Mouse (Mus musculus): ENCODE measurements around the gene Ankle2. TPM values are rescaled to one million over a fixed set of nuclear protein-coding genes. Genes with fewer than 3 reads are reported as not detected.

Ankle2 gene
- total and polyA plus RNA-seq, 3 experiments: 33.2 to 35.7 (median 35.3) TPM

GRCm38 (mm10) chr5:110274846-110275245 lies 44.0 kb downstream of the Ankle2 start:
- TF ChIP-seq CHD1 (IDR thresholded peaks at IDR 0.05; ENCODE audit: low read depth, low read length) (no peak), CTCF (conservative IDR thresholded peaks at IDR 0.05 in 1 of 2, IDR thresholded peaks at IDR 0.05 in 1 of 2; ENCODE audit: low read depth in 2 of 2, low read length in 2 of 2) (no peak), USF1 (IDR thresholded peaks at IDR 0.05; ENCODE audit: low read depth, low read length) (no peak)
- Histone ChIP-seq H3K27ac (ENCODE audit: insufficient read depth, low read depth) (no peak overlapping the region), H3K27me3 (replicated peaks) (no peaks in the 10 kb centered on the region), H3K79me2 (replicated peaks; ENCODE audit: control insufficient read depth, extremely low read depth, insufficient read depth, poor library complexity, severe bottlenecking) (no peaks in the 10 kb centered on the region), H3K9ac (ENCODE audit: insufficient read depth, low read depth) (no peak overlapping the region), H3K9me3 (replicated peaks; ENCODE audit: low read length) (no peaks in the 10 kb centered on the region), H3K4me1 (ENCODE audit: control insufficient read depth in 1 of 2, insufficient read depth in 2 of 2) (peaks cover 0 to 3% of the 10 kb centered on the region in 2 experiments; a peak in 1 of 4 replicates), H3K4me3 (replicated peaks in 1 of 3; ENCODE audit: low read depth in 2 of 3, low read length in 2 of 3, poor library complexity in 1 of 3) (no peak overlapping the region), H3K36me3 (replicated peaks in 1 of 2; ENCODE audit: control insufficient read depth in 1 of 2, insufficient read depth in 1 of 2, low read length in 1 of 2) (peaks cover 0 to 2% of the 10 kb centered on the region in 2 experiments), H3K4me2 (ENCODE audit: insufficient read depth, low read depth, poor library complexity, severe bottlenecking) (no peak overlapping the region)
- DNase-seq (ENCODE audit: extremely low read depth): no peak
- in situ Hi-C loops (cut with MboI; ENCODE audit: low pct_ligation_motif_present, low pct_unique_long_range_greater_than_20kb, low sequenced_read_pairs) (no loop called here), dilution Hi-C loops (cut with MboI; ENCODE audit: extremely low pct_ligation_motif_present, extremely low pct_unique_long_range_greater_than_20kb, low sequenced_read_pairs) (no loop called here)

- TF ChIP-seq ZKSCAN1 (IDR thresholded peaks at IDR 0.05; ENCODE audit: borderline replicate concordance, low read depth, low read length) (no peak), PAX5 (IDR thresholded peaks at IDR 0.05; ENCODE audit: low read length) (no peak), NELFE (IDR thresholded peaks at IDR 0.05; ENCODE audit: low read depth, low read length) (no peak), BHLHE40 (IDR thresholded peaks at IDR 0.05; ENCODE audit: low read depth, low read length) (no peak), ETS1 (conservative IDR thresholded peaks at IDR 0.05; ENCODE audit: low read depth, low read length) (no peak), KAT2A (IDR thresholded peaks at IDR 0.05; ENCODE audit: insufficient replicate concordance, low read length) (no peak)
- H3K79me2 ChIP-seq (replicated peaks; ENCODE audit: control insufficient read depth, extremely low read depth, insufficient read depth, poor library complexity, severe bottlenecking): no peaks in the 10 kb centered on the region
- H3K9ac ChIP-seq (ENCODE audit: insufficient read depth, low read depth): no peak overlapping the region
- in situ Hi-C loops (cut with MboI; ENCODE audit: low pct_ligation_motif_present, low pct_unique_long_range_greater_than_20kb, low sequenced_read_pairs): no loop called here
- H3K36me3 ChIP-seq (replicated peaks in 1 of 2; ENCODE audit: control insufficient read depth in 1 of 2, insufficient read depth in 1 of 2, low read length in 1 of 2): peaks cover 0 to 2% of the 10 kb centered on the region in 2 experiments
- H3K27me3 ChIP-seq (replicated peaks): no peaks in the 10 kb centered on the region
- dilution Hi-C loops (cut with MboI; ENCODE audit: extremely low pct_ligation_motif_present, extremely low pct_unique_long_range_greater_than_20kb, low sequenced_read_pairs): no loop called here
- DNase-seq (ENCODE audit: extremely low read depth): no peak
- no peaks in the 10 kb centered on the region; a peak in 1 of 4 replicates for H3K4me1 ChIP-seq (ENCODE audit: control insufficient read depth in 1 of 2, insufficient read depth in 2 of 2)
- no peaks in the 10 kb centered on the region for H3K9me3 ChIP-seq (replicated peaks; ENCODE audit: low read length)
- no peak overlapping the region for H3K27ac ChIP-seq (ENCODE audit: insufficient read depth, low read depth)
- H3K4me2 ChIP-seq (ENCODE audit: insufficient read depth, low read depth, poor library complexity, severe bottlenecking): no peak overlapping the region
- H3K4me3 ChIP-seq (replicated peaks in 1 of 3; ENCODE audit: low read depth in 2 of 3, low read length in 2 of 3, poor library complexity in 1 of 3): no peak overlapping the region
Observed at GRCm38 (mm10) chr5:110276391-110276790, 45.6 kb downstream of the Ankle2 start.

- in situ Hi-C loops (cut with MboI; ENCODE audit: low pct_ligation_motif_present, low pct_unique_long_range_greater_than_20kb, low sequenced_read_pairs): no loop called here
- Histone ChIP-seq H3K4me3 (replicated peaks in 1 of 3; ENCODE audit: low read depth in 2 of 3, low read length in 2 of 3, poor library complexity in 1 of 3) (no peak overlapping the region), H3K27ac (ENCODE audit: insufficient read depth, low read depth) (no peak overlapping the region), H3K27me3 (replicated peaks) (no peaks in the 10 kb centered on the region), H3K4me1 (ENCODE audit: control insufficient read depth in 1 of 2, insufficient read depth in 2 of 2) (no peaks in the 10 kb centered on the region), H3K79me2 (replicated peaks; ENCODE audit: control insufficient read depth, extremely low read depth, insufficient read depth, poor library complexity, severe bottlenecking) (no peaks in the 10 kb centered on the region), H3K9ac (ENCODE audit: insufficient read depth, low read depth) (no peak overlapping the region), H3K4me2 (ENCODE audit: insufficient read depth, low read depth, poor library complexity, severe bottlenecking) (no peak overlapping the region), H3K36me3 (replicated peaks in 1 of 2; ENCODE audit: control insufficient read depth in 1 of 2, insufficient read depth in 1 of 2, low read length in 1 of 2) (peaks cover 0 to 2% of the 10 kb centered on the region in 2 experiments), H3K9me3 (replicated peaks; ENCODE audit: low read length) (no peaks in the 10 kb centered on the region)
- TF ChIP-seq NRF1 (IDR thresholded peaks at IDR 0.05; ENCODE audit: low read depth, low read length) (no peak), ETS1 (conservative IDR thresholded peaks at IDR 0.05; ENCODE audit: low read depth, low read length) (no peak), TBP (conservative IDR thresholded peaks at IDR 0.05; ENCODE audit: low read depth, low read length) (no peak), IRF4 (IDR thresholded peaks at IDR 0.05; ENCODE audit: low read depth, low read length) (no peak), MEF2A (IDR thresholded peaks at IDR 0.05; ENCODE audit: borderline replicate concordance, low read depth, low read length) (no peak)
- dilution Hi-C loops (cut with MboI; ENCODE audit: extremely low pct_ligation_motif_present, extremely low pct_unique_long_range_greater_than_20kb, low sequenced_read_pairs): no loop called here
- DNase-seq (ENCODE audit: extremely low read depth): no peak
Observed at GRCm38 (mm10) chr5:110276910-110277309, 46.1 kb downstream of the Ankle2 start.
